Mouse (Mus musculus) frontal cortex, adult 2 months (tissue): Measurements from ENCODE around the gene Wbp2. TPM values are rescaled to one million over a fixed set of nuclear protein-coding genes. Genes with fewer than 3 reads are reported as not detected.

Experiments
- DNase-seq, 2 experiments: peaks; one replicate each; pipeline ENCODE4 v3.0.0; 2022; ENCODE audit warnings: low spot score in 1 of 2; ENCODE audit errors: extremely low spot score in 1 of 2
- polyA plus RNA-seq: library from polyadenylated mRNA; depleted of rRNA; stranded (reverse); fragments of >200 nt; gene quantifications from 2 replicates; pipeline ENCODE4 v1.2.3, GENCODE M21; 2012

The Wbp2 gene
- polyA plus RNA-seq, 1 experiment: 391 TPM

DNA sequence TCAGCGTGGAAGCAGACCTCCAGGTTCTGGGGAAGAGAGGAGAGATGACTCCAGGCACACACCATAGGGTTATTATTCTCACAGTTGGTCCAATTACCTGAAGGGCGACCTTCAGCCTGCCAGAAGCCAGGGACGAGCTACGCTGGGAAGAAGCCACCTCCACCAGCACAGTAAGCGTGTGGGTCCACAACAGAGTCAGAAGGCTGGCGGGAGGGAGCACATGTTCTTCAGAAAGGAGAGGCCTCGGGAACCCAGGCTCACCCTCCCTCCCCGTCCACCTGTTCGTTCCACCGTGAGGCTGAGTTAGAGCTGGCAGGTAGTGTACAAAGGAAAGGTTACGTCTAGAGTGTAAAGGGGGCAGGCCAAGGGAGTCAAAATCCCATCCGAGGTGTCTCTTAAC is 21.4 kb downstream of the Wbp2 start:
- DNase-seq: no peak

- DNase-seq: no peak
These were observed 22.5 kb downstream of the Wbp2 start for GRCm38 (mm10) chr11:116064187-116064867.

DNA sequence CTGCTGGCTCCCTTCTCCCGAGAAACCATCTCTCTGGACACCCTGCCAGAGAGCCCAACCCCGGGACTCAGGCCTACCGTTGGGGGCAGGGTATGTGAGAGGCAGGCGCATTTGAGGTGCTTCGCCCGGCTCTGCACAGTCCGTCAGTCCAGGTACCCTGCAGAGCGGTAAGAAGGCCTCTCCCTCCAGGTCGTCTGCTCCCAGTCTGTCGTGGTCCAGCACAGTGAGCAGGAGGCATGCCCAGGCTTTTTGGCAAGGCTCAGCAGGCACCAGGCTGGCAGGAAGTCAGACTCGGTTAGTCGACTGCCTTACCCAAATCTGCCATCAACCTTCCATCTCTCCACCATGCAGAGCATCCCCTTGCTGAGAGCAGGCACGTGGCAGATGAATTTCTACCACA is 23.2 kb downstream of the Wbp2 start:
- no peak for DNase-seq

GRCm38 (mm10) chr11:116062521-116062920 is 24.3 kb downstream of the Wbp2 start:
- no peak for DNase-seq

- peak; percentile 47 to 63 for DNase-seq
These were observed 25.0 kb downstream of the Wbp2 start for GRCm38 (mm10) chr11:116061641-116062415.

DNA sequence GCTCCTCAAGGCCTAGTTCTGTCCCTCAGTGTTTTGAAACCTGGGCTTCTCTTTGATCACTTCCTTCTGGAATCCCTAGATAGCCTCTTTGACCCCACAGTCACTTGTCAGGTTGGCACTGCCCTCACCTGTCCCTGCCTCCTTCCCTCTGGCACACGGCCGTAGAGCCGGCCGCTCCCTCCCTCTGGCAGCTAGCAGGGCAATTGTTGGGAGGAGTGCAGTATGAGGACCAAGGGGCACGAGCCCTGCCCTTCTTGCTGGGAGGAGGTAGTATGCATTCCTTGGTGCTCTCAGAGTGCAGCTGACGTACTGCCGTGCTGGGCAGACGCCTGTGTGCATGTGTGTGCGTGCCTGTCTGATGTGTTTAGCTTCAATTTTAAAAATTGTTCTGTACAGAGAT is 26.2 kb downstream of the Wbp2 start:
- no peak for DNase-seq

- no peak for DNase-seq
These were observed 27.1 kb downstream of the Wbp2 start for GRCm38 (mm10) chr11:116059691-116060025.

GRCm38 (mm10) chr11:116058868-116059690 is 27.7 kb downstream of the Wbp2 start:
- no peak for DNase-seq

DNA sequence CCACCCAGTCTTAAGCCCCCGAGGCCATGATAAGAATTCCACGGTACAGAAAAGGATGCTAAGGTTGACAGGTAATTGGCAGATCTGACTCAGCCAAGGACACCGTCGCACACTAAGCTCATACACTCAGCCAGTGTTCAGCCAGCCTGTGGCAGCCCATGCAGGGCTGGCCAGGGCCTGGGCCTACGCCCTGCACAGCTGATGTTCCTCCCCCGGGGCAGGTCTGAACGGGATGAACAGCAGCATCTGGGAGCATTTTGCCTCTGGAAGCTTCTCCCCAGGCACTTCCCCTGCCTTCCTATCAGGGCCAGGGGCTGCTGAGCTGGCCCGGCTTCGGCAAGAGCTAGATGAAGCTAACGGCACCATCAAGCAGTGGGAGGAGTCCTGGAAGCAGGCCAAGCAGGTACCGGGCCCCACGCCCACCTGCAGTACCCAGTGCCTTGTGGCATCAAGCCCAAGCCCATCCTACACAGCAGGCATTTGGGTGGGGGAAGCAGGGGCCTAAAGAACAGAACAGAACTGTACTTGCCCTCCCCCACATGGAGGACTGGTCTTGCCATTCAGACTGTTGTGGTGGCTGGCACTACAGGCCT is 28.7 kb downstream of the Wbp2 start:
- peak in 1 of 2 experiments; percentile 65 for DNase-seq

GRCm38 (mm10) chr11:116057237-116057881 is 29.4 kb downstream of the Wbp2 start:
- DNase-seq: no peak

GRCm38 (mm10) chr11:116055873-116056272 is 30.9 kb downstream of the Wbp2 start:
- DNase-seq: no peak

DNA sequence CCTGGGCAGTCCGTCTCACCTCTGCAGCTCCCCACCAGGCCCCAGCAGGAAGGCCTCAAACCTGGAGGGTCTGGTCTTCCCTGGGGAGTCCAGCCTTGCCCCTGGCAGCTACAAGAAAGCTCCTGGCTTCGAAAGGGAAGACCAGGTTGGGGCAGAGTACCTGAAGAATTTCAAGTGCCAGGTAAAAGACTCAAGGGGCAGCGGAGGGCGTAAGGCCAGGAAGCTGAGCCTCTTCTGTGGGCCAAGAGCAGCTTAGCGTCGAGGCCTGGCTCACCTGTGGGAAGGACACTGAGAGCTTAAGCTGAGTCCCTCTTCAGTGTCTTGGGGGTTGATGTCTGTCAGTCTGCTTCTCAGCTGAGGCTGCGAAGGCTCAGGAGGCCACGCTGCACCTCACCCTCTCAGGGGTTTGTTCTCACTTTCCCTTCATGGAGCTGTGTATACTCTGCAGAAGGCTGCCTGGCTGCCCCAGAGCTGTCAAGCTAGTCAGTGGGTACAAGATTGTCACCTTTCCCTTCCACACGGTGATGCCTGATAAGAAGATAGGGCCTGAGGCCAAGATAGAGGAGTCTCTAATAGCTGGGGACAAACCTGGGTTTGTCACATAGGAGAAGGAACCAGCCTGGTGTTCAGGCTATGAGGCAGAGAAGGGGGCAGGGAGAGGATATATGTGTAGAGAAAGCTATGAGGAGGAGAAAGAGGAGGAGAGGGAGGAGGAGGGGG is 33.1 kb downstream of the Wbp2 start:
- no peak for DNase-seq

DNA sequence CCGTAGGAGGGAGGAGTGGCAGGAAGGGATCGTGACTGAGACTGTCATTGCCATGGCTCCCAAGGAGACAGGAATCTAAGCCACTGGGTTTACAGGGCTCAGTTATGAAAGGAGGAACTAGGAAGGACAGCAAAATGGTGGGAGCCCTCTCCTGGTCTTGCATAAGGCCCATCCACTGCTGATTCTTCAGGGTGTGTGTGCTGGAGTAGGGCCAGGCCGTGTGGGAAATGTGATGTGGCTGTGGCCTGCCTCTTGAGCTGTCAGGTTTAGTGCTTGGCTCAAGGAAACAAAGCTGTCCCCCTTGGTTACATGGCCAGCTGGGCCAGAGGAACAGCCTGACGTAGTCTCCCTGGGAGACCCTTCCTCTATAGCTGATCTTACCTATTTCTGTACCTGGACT is 36.6 kb downstream of the Wbp2 start:
- no peak for DNase-seq

DNA sequence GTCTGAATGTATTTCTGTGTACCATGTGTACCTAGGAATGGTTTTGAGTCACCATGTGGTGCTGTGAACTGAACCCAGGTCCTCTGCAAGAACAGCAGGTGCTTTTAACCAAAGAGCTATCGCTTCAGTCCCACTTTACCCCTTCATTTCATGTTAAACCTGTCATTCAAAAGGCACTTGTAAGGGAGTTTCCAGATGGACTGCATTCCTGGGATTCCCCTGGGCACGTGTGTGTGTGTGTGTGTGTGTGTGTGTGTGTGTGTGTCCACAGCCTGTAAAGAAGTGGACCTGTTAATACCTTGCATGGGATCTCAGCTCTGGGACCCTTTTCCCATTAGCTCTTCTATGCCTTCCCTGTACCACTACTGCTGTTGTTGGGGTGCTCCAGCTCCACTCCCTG is 37.2 kb downstream of the Wbp2 start:
- no peak for DNase-seq

DNA sequence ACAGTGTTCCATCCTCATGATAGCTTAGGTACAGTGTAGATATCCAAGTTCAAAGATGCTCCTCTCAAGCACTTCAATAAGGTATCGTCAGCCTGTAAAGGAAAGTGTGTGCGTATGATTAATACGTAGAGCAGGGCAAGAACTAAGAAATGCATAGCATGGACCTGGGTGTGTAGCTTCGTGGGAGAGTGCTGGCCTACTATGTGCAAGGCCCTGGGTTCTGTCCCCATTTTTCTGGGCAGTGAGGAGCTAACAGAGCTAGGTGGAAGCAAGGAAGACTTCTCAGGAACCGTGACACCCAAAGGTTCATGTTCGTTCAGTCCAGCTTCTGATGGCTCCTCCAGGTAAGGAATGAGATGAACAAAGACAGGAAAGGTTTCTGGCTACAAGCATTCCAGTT is 41.6 kb downstream of the Wbp2 start:
- DNase-seq: no peak

- DNase-seq: no peak
These were observed 43.5 kb downstream of the Wbp2 start for GRCm38 (mm10) chr11:116043286-116043685.

DNA sequence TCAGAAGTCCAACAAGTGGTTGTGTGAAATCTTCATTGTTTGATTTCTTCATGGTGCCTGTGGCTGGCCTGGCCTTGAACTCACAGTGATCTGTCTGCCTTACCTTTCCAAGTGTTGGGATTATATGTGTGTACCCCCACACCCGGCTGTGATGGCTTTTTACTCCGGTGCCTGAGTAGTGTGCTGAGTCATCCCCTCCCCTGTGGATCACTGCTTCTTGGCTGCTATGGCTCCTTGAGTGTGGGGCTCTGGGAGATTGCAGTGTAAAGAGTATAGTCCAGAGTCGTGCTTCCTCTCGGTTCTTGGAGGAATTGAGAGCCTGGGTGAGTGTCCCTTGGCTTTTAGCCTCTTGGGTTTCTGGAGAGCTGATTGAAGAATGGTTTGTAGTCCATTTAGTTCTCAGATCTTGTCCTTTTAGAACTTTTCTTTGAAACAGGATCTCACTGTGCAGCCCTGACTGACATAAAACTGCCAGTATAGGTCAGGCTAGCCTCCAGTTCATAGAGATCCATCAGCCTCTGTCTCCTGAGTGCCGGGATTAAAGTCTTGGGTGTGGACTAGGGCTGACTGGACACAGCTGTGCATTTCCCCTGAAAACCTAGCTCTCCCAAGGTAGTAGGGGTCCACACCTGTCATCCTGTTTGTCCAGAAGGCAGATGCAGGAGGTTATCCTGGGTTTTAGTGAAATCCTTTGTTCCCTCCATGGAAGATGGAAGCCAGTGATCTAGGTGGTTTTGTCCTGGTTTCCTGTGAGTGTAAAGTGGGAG is 44.2 kb downstream of the Wbp2 start:
- DNase-seq: no peak

DNA sequence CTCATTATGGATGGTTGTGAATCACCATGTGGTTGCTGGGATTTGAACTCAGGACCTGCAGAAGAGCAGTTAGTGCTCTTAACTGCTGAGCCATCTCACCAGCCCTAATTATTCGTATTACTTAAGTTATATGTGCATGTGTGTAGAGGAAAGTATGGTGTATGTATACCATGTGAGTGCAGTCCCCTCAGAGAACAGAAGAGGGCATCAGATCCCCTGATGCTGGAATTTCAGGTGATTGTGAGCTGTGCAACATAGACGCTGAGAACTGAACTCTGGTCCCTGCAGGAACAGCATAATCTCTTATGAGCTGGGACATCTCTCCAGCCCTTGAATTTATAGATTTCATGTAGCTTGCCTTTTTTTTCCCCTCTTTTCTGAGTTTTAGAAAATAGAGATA is 45.0 kb downstream of the Wbp2 start:
- DNase-seq: no peak

DNA sequence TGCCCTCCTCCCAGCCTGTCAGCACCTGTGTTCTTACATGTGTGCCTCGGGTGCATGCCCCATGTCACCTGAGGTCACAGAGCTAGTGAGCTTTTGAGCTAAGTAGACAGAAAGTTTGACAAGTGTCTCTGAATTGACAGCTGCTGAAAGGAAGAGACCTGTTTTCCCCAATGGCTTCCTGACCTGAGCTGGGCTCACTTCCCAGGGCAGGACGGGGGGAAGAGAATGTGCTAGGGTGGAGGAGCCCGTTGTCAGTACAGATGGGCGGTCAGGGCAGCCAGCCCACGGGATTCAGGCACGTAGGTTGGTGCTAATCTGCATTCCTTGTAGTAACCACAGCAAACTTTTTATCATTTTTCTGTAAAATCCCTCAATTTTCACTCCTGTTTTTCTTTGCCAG is 46.2 kb downstream of the Wbp2 start:
- DNase-seq: no peak
